Mouse (Mus musculus) lung, postnatal 14 days (tissue): ENCODE results near the gene Olfr1274-ps.
A peak's percentile ranks its signal among the peaks of the same experiment; 100 is the strongest.
"Not testable (repeated sequence)": the region's sequence is repeated elsewhere in the genome, so short reads cannot be mapped to it uniquely, and the experiment has no call there.

Experiments
- DNase-seq: peaks from one replicate; pipeline ENCODE4 v3.0.0; 2021

Olfr1274-ps gene

GRCm38 (mm10) chr2:90398633-90399107 is at the start of gene Olfr1274-ps:
Olfr1274-ps (plus strand) TSS chr2:90398683.
- not testable (repeated sequence) for DNase-seq

GRCm38 (mm10) chr2:90351047-90351446 is 47.4 kb upstream of the Olfr1274-ps start:
- DNase-seq, result not testable (repeated sequence)

DNA sequence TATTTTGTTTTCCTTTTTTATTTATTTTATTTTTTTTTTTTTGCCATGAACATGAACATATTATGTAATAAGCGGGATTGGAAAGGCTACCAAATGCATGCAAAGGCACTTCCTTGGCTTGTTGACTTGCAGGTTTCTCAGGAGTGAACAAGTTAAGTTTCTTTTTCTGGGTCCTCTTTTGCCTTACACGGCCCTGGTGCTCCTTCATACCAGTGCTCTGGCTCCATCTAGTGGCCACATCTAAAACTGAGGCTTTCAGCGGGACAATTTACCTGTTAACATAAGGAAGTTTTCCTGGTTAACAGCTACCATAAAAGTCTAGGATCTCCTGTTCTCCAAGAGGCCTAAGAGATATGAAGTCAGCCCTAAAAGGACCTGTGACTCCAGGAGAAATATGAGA is 46.9 kb upstream of the Olfr1274-ps start:
- DNase-seq, result not testable (repeated sequence)

DNA sequence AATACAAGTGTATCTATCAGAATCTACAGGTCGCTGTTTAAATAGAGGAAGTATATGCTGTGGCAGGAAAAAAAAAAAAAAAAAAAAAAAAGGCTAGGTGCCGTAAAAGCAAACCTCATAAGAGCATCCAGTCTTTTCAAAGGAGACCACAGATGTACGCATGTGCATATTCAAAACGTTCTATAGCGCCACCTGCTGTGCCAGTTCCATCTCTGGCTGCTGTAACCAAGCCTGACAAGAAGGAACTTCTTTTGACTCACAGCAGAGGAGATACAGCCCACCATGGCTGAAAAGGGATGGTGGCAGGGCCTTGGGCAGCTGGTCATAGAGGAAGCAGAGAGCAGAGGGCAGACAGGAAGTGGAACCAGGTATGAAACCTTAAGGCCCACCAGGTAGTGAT is 39.3 kb upstream of the Olfr1274-ps start:
- DNase-seq, result not testable (repeated sequence)

DNA sequence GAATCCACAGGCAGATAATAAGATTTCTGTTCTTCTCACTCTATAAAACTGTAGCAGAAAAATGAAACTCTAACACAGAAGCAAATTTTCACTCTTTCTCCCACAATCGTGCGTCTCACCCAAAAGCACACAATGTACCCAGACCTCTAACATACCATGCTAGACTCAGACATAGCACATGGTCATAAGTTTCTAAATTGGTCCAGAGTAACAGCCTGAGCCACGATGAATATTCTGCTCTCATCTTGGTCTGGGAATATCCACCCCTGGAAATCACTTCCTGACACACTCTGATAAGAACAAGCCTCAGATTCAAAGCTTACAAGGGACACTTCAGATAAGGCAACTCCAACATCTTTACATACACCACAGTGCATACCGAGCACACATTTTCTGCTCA is 38.3 kb upstream of the Olfr1274-ps start:
- DNase-seq, result not testable (repeated sequence)

GRCm38 (mm10) chr2:90414110-90414821 is 15.8 kb downstream of the Olfr1274-ps start:
- DNase-seq, result not testable (repeated sequence)

DNA sequence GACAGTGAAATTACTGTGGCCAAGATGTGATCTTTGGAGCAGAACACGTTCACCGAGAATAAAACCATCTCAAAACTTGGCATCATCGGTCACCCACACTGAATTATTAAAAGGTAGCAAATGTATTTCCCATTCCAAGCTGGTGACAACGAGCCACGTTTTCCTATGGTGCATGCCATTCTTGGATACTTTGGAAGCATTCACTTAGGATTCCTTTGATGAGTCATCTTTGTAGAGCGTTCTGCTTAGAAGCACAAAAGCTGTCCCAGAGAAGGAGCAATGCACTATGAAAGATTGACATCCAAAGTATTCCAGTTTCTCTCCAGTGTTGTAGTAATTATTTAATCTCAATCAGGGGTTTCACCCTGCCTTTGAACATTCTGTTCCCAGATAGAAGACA is 23.8 kb downstream of the Olfr1274-ps start:
- DNase-seq, result not testable (repeated sequence)

- not testable (repeated sequence) for DNase-seq
Observed at GRCm38 (mm10) chr2:90424937-90425336, 26.5 kb downstream of the Olfr1274-ps start.

DNA sequence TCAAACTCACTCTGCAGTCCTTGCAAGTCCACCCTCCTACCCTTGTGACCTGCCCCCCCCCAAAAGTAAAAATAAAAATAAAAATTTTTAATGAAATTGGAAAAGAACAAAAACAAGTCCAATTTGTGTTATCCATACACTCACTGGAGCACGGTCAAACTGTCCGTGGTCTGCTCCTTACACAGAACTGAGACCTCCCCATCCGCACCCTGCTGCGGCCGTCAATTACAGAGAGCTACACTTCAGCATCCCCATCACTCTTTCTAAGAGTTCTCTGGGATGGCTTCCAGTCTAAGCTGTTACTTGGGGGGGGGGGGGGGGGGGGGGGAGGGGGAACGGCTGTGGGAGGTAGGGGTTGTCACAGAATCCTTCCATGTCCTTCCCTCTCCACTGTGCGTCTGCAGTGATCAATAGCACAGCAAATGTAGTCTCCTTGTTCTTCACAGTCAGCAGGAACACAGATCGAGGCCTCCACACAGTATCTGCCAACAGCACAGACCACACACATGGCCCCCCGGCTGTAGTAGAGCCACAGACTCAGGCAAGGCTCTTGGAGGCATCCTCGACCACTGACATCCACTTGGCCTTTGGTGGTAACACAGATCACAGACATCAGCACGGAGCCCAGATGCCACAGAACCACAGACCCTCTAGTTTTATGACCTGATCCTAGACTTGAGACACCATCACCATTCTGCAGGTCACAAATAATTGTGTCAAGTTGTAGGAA is 30.7 kb downstream of the Olfr1274-ps start:
- not testable (repeated sequence) for DNase-seq

GRCm38 (mm10) chr2:90429782-90430181 is 31.3 kb downstream of the Olfr1274-ps start:
- not testable (repeated sequence) for DNase-seq

GRCm38 (mm10) chr2:90437453-90437852 is 39.0 kb downstream of the Olfr1274-ps start:
- DNase-seq, result not testable (repeated sequence)

- DNase-seq, result not testable (repeated sequence)
Observed at GRCm38 (mm10) chr2:90440169-90440568, 41.7 kb downstream of the Olfr1274-ps start.

DNA sequence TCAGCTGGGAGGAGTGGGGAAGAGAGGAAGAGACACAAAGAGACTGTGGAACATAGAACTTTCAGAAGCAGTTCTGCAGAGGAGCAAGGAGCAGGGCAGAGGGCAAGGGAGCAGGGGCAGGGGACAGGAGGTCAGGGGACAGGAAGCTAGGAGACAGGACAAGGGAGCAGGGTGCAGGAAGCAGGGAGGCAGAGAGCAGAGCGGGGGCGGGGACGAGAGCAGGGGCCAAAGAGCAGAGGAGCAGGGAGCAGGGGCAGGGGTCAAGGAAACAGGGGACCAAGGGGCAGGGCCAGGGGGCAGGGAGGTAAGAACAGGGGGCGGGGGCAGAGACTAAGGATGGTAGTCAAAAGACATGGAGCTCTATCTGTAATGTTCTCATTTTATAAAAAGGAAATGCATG is 43.3 kb downstream of the Olfr1274-ps start:
- DNase-seq, result not testable (repeated sequence)

DNA sequence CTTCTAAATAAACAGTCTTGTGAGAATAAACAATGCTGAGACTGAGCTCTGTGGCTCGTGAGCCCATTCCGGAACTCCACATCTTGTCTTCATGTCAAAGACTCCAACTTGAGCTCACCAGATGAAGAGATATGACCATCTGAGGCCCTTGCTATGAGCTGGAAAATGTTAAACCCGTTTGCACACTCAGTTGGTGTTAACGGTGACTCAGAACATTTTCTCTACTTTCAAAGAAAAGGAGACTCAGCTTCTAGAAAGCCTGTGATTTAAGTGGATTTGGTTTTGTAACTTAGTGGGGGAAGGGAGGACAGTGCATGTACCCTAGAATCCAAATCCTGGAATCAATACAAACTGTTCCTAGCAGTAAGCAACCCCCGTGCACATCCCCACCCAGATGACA is 45.3 kb downstream of the Olfr1274-ps start:
- DNase-seq, result no peak

DNA sequence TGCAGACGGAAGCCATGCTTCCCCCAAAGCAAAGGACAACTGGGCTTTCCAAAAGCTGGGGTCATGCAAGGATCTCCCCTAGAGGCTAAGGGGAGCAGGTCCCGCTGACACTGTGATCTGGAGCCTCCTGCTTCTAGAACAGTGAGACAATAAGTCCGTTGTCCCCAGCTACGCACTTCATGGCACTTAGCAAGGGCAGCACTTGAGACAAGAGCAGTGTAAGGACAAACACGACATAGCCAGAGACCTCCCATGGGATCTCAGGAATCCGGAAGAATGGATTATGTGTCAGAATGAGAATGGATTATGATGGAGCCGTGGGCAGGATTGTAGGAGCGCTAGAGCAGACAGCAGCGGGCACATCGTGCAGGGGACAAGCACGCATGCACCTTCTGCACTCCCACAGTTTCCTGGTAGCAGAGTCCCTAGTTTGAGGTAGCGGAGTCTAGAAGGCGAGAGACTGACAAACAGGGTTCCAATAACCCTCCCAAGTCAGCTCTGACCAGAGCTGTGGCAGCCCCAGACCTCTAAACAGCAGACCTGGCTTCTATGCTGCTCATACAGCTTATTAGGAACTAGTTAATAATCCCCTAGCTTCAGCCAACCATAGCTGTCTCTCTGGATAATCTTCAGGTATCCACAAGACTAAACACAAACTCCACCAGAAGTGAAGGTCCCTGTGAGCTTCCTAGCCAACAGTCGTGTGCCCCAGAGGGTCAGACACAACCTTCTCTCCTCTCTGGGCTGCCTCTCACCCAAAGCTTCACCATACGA is 50.7 kb downstream of the Olfr1274-ps start:
- DNase-seq, result peak; percentile 10

- DNase-seq, result no peak
Observed at GRCm38 (mm10) chr2:90452380-90452779, 53.9 kb downstream of the Olfr1274-ps start.
